Mouse (Mus musculus) ES-CJ7 (cell line): Measurements from ENCODE around the gene Srgn.
A peak's percentile ranks its signal among the peaks of the same experiment; 100 is the strongest.

ENCODE experiments used
- DNase-seq: peaks from one replicate; pipeline ENCODE4 v3.0.0; 2011; ENCODE audit warnings: low read depth, low spot score

The Srgn gene

GRCm38 (mm10) chr10:62485878-62486582 is 41.2 kb downstream of the Srgn start:
- peak; percentile 43 for DNase-seq

DNA sequence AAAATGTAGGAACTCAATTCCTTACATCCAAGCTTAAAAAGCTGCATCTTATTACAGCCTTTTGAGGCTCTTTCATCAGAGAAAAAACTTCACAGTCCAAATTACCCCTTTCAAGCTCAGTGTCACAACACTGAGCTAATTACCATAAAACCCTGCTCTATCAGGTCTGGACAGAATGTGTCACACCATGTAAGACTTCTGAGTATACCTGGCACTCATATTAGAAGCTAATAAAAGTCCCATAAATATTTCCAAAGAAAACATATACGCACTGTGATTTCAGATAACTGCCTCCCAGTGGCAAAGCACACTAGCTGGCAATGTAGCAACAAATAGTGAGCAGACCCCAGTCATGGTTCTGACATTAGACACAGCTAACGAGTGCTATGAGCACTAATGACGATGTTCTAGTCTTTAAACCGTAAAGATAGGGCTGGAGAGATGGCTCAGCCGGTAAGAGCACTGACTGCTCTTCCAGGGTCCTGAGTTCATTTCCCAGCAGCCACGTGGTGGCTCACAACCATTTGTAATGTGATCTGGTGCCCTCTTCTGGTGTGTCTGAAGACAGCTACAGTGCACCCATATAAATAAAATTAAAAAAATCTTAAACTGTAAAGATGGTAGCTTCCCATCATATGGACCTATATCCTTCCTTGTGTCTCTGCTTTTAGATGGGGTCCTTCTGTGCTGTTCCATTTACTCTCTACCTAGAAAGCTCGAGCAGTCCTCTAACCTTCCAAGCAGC is 46.0 kb downstream of the Srgn start:
- no peak for DNase-seq

DNA sequence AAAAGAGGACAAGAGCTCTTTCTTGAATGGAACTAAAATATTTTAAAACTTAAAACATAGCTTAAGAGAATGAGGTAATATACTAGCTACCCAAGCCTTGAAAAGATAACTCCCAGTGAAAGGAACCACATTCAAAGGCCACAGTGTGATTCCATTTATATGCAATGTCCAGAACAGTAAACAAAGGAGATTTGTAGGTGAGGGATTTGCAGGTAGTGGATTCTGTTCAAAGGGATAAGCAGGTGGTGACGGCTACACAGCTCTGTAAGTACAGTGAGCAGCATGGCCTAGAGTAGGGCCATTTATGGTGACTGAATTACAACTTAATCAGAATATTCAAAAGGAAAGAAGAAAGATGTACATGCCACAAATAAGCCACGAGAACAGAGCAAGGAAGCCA is 50.3 kb downstream of the Srgn start:
- peak; percentile 57 for DNase-seq

GRCm38 (mm10) chr10:62474944-62475343 is 52.3 kb downstream of the Srgn start:
- peak; percentile 64 for DNase-seq

GRCm38 (mm10) chr10:62471105-62471504 is 56.1 kb downstream of the Srgn start:
- no peak for DNase-seq

DNA sequence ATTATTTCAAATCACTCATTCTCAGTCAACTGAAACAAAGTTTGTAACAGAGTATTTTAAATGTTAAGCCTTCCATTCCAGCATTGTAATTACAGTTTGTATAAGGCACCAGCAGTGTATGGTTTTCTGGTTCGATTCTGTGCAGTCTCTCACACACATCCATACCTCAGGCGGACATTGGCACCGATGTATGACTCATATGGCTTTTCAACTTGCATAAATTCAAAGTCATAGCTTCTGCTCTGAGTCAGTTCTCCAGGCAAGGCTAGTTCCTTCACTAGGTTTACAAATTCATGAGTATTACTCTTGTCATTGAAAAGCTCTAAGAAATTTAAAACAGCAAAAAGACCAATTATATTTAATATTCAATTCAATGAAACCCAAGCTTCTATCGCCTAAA is 57.5 kb downstream of the Srgn start:
- DNase-seq, result no peak

GRCm38 (mm10) chr10:62461321-62461720 is 65.9 kb downstream of the Srgn start:
- no peak for DNase-seq

GRCm38 (mm10) chr10:62452001-62452400 is 75.2 kb downstream of the Srgn start:
- DNase-seq, result peak; percentile 51

DNA sequence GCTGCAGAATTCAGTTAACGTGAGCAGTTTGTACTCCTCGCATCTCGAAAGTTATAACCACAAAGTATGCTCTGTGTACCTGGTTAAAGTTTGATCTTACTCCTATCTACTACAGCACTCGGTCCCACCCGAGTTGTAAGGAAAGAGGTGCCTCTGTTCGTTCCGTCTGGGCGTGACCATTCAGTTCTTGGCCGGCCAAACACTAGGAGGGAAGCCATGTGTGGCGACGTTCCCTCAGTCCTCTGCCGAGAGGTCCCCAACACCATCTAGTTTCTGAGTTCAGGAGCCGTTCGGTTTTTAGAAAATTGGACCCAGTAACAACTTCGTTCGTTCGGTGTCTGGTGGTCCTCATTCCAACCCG is 77.0 kb downstream of the Srgn start:
- DNase-seq, result no peak

GRCm38 (mm10) chr10:62449364-62450279 is 77.6 kb downstream of the Srgn start, which contains the start of the genes 4930507D05Rik and Supv3l1:
4930507D05Rik (plus strand) TSS chr10:62449489.
Supv3l1 (minus strand) TSS chr10:62449738.
- peak; percentile 90 for DNase-seq
